Mouse (Mus musculus) limb, embryonic 12.5 days (tissue): ENCODE measurements around the gene Klhl36. TPM values are rescaled to one million over a fixed set of nuclear protein-coding genes. Genes with fewer than 3 reads are reported as not detected.
A peak's percentile ranks its signal among the peaks of the same experiment; 100 is the strongest.

Experiments
- ATAC-seq: fragments of 200-750 bp; cut with Nextera tagmentation; 2 replicates; pipeline ENCODE4 v1.8.0; 2017; ENCODE audit warnings: low read depth, moderate TSS enrichment; ENCODE audit not compliant: insufficient number of reproducible peaks, insufficient read depth, low FRiP score, low TSS enrichment
- H3K27ac ChIP-seq: fragments of 300-500 bp; sonication (generic); 2 replicates; pipeline ENCODE4 v1.5.1; 2016; ENCODE audit warnings: mild to moderate bottlenecking, moderate library complexity
- H3K27me3 ChIP-seq: fragments of 300-500 bp; sonication (generic); 2 replicates; pipeline ENCODE4 v1.6.1; 2016; ENCODE audit warnings: mild to moderate bottlenecking, moderate library complexity
- H3K36me3 ChIP-seq: fragments of 300-500 bp; sonication (generic); 2 replicates; pipeline ENCODE4 v1.6.1; 2016; ENCODE audit warnings: mild to moderate bottlenecking, moderate library complexity
- H3K4me1 ChIP-seq: fragments of 300-500 bp; sonication (generic); replicated peaks from 2 replicates; pipeline ENCODE4 v1.6.1; 2016
- H3K4me2 ChIP-seq: fragments of 300-500 bp; sonication (generic); 2 replicates; pipeline ENCODE4 v1.6.1; 2016; ENCODE audit warnings: mild to moderate bottlenecking, moderate library complexity
- H3K4me3 ChIP-seq: fragments of 300-500 bp; sonication (generic); replicated peaks from 2 replicates; pipeline ENCODE4 v1.5.1; 2016; ENCODE audit warnings: mild to moderate bottlenecking
- H3K9ac ChIP-seq: fragments of 300-500 bp; sonication (generic); replicated peaks from 2 replicates; pipeline ENCODE4 v1.6.1; 2016; ENCODE audit warnings: mild to moderate bottlenecking, moderate library complexity
- H3K9me3 ChIP-seq: fragments of 300-500 bp; sonication (generic); 2 replicates; pipeline ENCODE4 v1.6.1; 2016; ENCODE audit warnings: mild to moderate bottlenecking, moderate library complexity
- WGBS: fragments of 180-500 bp; shearing (Covaris S2); methylation state at CpG from one replicate; pipeline ENCODE4 v1.1.7; 2016; 5-methylcytosine and 5-hydroxymethylcytosine counted together
- polyA plus RNA-seq: library from polyadenylated mRNA; unstranded; fragments of >200 nt; fragmentation: Nextera tagmentation; extraction: Ambion mirVana; gene quantifications from 2 replicates; pipeline ENCODE4 v1.2.1, GENCODE M21; 2016

Gene Klhl36
- 8.4 and 8.7 TPM in 2 replicates for polyA plus RNA-seq

GRCm38 (mm10) chr8:119861706-119862389 is at the start of gene Klhl36:
Klhl36 (plus strand) TSS chr8:119862266.
- H3K27me3 ChIP-seq, result peaks cover 49% of the 10 kb centered on the region
- peak within 1 kb of the TSS; percentile 90 for H3K4me2 ChIP-seq
- H3K4me3 ChIP-seq, result peak within 1 kb of the TSS; percentile 70
- H3K36me3 ChIP-seq, result no peaks in the 10 kb centered on the region
- peak; percentile 95 for ATAC-seq
- peaks cover 12% of the 10 kb centered on the region for H3K4me1 ChIP-seq
- 2% methylated on average over 35 of the region's 35 CpGs for WGBS
- H3K9me3 ChIP-seq, result no peaks in the 10 kb centered on the region
- H3K9ac ChIP-seq, result peak within 1 kb of the TSS; percentile 71
- no peak within 1 kb of the TSS for H3K27ac ChIP-seq

DNA sequence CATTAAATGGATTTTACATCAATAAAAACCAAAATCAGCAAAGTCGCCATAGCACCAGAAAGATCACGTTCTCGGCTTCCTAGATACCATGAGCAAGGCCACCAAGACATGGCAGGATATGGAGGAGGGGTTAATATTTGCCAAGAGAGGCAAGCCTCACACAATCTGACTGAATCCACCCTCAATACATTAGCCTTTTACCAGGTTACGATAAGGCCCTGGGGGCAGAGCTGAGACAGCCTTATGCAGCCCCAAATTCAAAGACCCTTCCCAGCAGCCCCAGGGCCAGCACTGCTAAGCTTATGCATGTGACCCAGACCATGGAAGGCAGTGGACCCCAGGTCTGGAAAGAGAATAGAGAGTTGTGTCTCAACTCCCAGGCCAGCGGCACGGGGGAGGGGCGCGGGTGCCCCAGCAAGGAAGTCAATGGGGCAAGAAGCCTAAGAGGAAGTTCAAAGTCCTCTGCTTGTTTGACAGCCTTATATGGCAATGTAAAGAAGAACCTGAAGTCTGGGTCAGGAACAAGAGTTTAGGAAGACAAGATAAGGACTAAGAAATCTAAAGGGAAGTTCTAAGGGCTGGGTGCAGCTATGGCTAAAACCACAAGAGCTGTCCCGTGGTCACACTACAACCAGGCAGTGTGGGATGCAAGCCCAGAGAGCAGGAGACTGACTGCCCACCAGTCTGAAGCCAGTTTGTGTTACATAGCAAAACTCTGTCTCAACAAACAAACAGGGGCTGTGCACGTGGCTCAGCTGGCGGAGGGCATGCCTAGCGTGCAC is 49.2 kb upstream of the Klhl36 start:
- Histone ChIP-seq H3K4me1 (peaks cover 18% of the 10 kb centered on the region), H3K27ac (peak overlapping the region; percentile 41; the same call in 1 of the 2 replicates), H3K4me3 (no peak overlapping the region), H3K4me2 (no peak overlapping the region), H3K9ac (no peak overlapping the region), H3K27me3 (no peaks in the 10 kb centered on the region), H3K9me3 (no peaks in the 10 kb centered on the region), H3K36me3 (peaks cover 24% of the 10 kb centered on the region)
- no peak for ATAC-seq
- WGBS, result 77% methylated on average over 12 of the region's 12 CpGs

DNA sequence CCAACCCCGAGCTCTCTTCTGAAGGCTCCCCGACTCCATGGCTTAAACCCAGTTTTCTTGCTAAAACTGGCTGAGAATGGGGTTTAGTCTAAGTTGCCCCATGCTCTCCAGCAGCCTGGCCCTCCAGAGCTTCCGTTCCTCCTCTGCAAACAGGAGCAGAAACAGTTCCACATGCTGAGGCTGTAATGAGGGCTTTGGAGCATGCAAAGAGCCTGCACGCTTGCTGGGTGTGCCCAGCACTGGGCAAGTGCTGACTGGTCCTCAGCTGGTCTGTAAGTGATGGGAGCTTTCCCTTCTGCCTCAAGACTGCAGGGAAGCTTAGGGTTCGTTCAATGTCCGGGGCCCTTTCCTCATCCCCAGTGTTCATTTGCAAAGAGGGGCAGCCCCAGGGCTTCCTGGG is 45.8 kb upstream of the Klhl36 start:
- Histone ChIP-seq H3K9me3 (no peaks in the 10 kb centered on the region), H3K27ac (no peak overlapping the region), H3K36me3 (peaks cover 23% of the 10 kb centered on the region; the same call in 1 of the 2 replicates), H3K9ac (no peak overlapping the region), H3K4me3 (no peak overlapping the region), H3K4me2 (no peak overlapping the region), H3K4me1 (peaks cover 18% of the 10 kb centered on the region), H3K27me3 (no peaks in the 10 kb centered on the region)
- no peak for ATAC-seq
- 74% methylated on average over 6 of the region's 6 CpGs for WGBS

DNA sequence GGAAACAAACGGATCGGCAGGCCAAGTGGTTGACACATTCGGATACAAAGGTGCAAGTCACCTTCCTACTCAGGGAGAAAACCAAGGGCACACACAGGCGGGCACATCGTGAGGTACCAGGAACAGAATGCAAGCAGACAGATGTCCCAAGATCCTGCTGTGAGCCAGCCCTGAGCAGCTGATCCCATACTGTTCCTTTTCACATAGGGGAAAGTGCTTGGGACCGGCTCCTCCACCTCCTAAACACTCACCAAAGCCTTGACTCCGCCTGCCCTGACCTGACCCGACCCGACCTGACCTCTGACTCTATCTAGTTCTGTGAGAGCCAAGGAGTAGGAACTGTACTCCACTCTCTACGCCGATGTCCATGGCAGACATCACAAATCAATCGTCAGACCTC is 44.6 kb upstream of the Klhl36 start:
- H3K4me3 ChIP-seq, result no peak overlapping the region
- no peak overlapping the region for H3K27ac ChIP-seq
- H3K27me3 ChIP-seq, result no peaks in the 10 kb centered on the region
- H3K4me1 ChIP-seq, result peaks cover 18% of the 10 kb centered on the region
- no peak overlapping the region for H3K4me2 ChIP-seq
- no peaks in the 10 kb centered on the region for H3K9me3 ChIP-seq
- peaks cover 33% of the 10 kb centered on the region; the same call in 1 of the 2 replicates for H3K36me3 ChIP-seq
- ATAC-seq, result no peak
- 30% methylated on average over 12 of the region's 12 CpGs for WGBS
- H3K9ac ChIP-seq, result no peak overlapping the region

- no peaks in the 10 kb centered on the region for H3K9me3 ChIP-seq
- H3K36me3 ChIP-seq, result peaks cover 38% of the 10 kb centered on the region; the same call in 1 of the 2 replicates
- no peak overlapping the region for H3K27ac ChIP-seq
- H3K27me3 ChIP-seq, result no peaks in the 10 kb centered on the region
- H3K4me3 ChIP-seq, result no peak overlapping the region
- H3K9ac ChIP-seq, result no peak overlapping the region
- H3K4me1 ChIP-seq, result peaks cover 6% of the 10 kb centered on the region
- no peak overlapping the region for H3K4me2 ChIP-seq
- WGBS, result 80% methylated on average over 7 of the region's 7 CpGs
- no peak for ATAC-seq
These were observed 42.8 kb upstream of the Klhl36 start for GRCm38 (mm10) chr8:119819316-119819715.

- no peak for ATAC-seq
- WGBS, result 93% methylated on average over 8 of the region's 8 CpGs
- no peak overlapping the region for H3K4me2 ChIP-seq
- no peak overlapping the region for H3K9ac ChIP-seq
- H3K4me1 ChIP-seq, result peaks cover 10% of the 10 kb centered on the region
- no peaks in the 10 kb centered on the region for H3K27me3 ChIP-seq
- no peaks in the 10 kb centered on the region for H3K9me3 ChIP-seq
- no peak overlapping the region for H3K4me3 ChIP-seq
- no peak overlapping the region for H3K27ac ChIP-seq
- peaks cover 36% of the 10 kb centered on the region; the same call in 1 of the 2 replicates for H3K36me3 ChIP-seq
These were observed 42.1 kb upstream of the Klhl36 start for GRCm38 (mm10) chr8:119819976-119820375.

DNA sequence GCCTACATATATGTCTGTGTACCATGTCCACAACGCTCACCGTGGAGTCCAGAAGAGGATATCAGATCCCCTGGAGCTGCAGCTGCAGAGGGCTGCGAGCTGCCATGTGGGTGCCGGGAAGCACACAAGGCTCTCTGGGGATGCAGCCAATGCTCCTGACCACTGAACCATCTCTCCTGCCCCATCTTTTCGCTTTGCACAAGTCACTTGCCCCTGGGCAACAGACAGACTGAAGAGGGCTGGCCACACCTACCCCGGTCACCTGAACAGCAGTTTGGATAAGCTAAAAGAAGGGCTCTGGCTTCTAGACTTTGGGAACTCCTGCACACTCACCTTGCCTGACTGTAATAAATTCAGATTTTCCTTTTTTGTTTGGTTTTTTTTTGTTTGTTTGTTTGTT is 40.4 kb upstream of the Klhl36 start:
- Histone ChIP-seq H3K4me3 (no peak overlapping the region), H3K9ac (no peak overlapping the region), H3K9me3 (no peaks in the 10 kb centered on the region), H3K4me1 (peaks cover 11% of the 10 kb centered on the region), H3K27me3 (no peaks in the 10 kb centered on the region), H3K4me2 (no peak overlapping the region), H3K27ac (no peak overlapping the region), H3K36me3 (peaks cover 31% of the 10 kb centered on the region; the same call in 1 of the 2 replicates)
- 90% methylated on average over 6 of the region's 6 CpGs for WGBS
- no peak for ATAC-seq

GRCm38 (mm10) chr8:119823278-119823677 is 38.8 kb upstream of the Klhl36 start:
- Histone ChIP-seq H3K9ac (no peak overlapping the region), H3K4me1 (peaks cover 11% of the 10 kb centered on the region), H3K9me3 (no peaks in the 10 kb centered on the region), H3K27me3 (no peaks in the 10 kb centered on the region), H3K27ac (no peak overlapping the region), H3K36me3 (peaks cover 31% of the 10 kb centered on the region; the same call in 1 of the 2 replicates), H3K4me3 (no peak overlapping the region), H3K4me2 (no peak overlapping the region)
- 91% methylated on average over 9 of the region's 9 CpGs for WGBS
- ATAC-seq, result no peak

DNA sequence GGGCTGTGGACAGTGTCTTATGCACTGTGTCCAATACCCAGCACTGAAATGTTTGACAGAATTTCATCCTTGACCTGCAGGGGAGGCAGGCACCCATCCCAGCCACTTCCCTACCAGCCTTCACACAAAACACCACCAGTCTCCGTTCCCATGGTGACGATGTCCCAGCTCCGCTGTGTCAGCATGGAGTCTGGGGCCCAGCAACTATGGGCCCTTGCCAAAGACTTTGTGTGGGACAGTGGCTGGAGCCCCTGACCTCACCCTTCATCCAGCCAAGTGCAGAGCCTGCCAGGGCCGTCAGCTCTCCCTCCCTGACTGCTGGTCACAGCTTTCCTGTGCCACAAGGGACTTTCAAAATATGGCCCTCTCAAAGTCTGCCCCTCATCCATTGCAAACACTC is 38.0 kb upstream of the Klhl36 start:
- H3K9me3 ChIP-seq, result no peaks in the 10 kb centered on the region
- WGBS, result 79% methylated on average over 4 of the region's 4 CpGs
- H3K27me3 ChIP-seq, result no peaks in the 10 kb centered on the region
- H3K9ac ChIP-seq, result no peak overlapping the region
- H3K4me3 ChIP-seq, result no peak overlapping the region
- H3K4me1 ChIP-seq, result peaks cover 17% of the 10 kb centered on the region
- no peak overlapping the region for H3K4me2 ChIP-seq
- peaks cover 26% of the 10 kb centered on the region; the same call in 1 of the 2 replicates for H3K36me3 ChIP-seq
- ATAC-seq, result no peak
- H3K27ac ChIP-seq, result no peak overlapping the region

GRCm38 (mm10) chr8:119824809-119825273 is 37.2 kb upstream of the Klhl36 start:
- Histone ChIP-seq H3K27me3 (no peaks in the 10 kb centered on the region), H3K36me3 (peaks cover 22% of the 10 kb centered on the region; the same call in 1 of the 2 replicates), H3K9ac (no peak overlapping the region), H3K4me3 (no peak overlapping the region), H3K9me3 (no peaks in the 10 kb centered on the region), H3K27ac (no peak overlapping the region), H3K4me1 (peaks cover 24% of the 10 kb centered on the region), H3K4me2 (no peak overlapping the region)
- 85% methylated on average over 11 of the region's 11 CpGs for WGBS
- ATAC-seq, result no peak

GRCm38 (mm10) chr8:119825950-119826730 is 35.9 kb upstream of the Klhl36 start:
- Histone ChIP-seq H3K4me2 (no peak overlapping the region), H3K27me3 (no peaks in the 10 kb centered on the region), H3K9ac (no peak overlapping the region), H3K9me3 (no peaks in the 10 kb centered on the region), H3K4me1 (peaks cover 37% of the 10 kb centered on the region), H3K4me3 (no peak overlapping the region), H3K36me3 (peaks cover 15% of the 10 kb centered on the region; the same call in 1 of the 2 replicates), H3K27ac (no peak overlapping the region)
- WGBS, result 84% methylated on average over 19 of the region's 19 CpGs
- ATAC-seq, result no peak
